Mouse (Mus musculus): Measurements from ENCODE around the gene Haao.

Haao gene

GRCm38 (mm10) chr17:83836048-83836447, 11.7 kb downstream of the Haao start:
- DNase-seq (ENCODE audit: low spot score in 2 of 2) = no peak

GRCm38 (mm10) chr17:83834120-83834519, 13.6 kb downstream of the Haao start:
- DNase-seq (ENCODE audit: low spot score in 2 of 2) = no peak

- no peak for DNase-seq (ENCODE audit: low spot score in 2 of 2)
Observed at GRCm38 (mm10) chr17:83830616-83831292, 17.0 kb downstream of the Haao start.

- DNase-seq (ENCODE audit: low spot score in 2 of 2) = no peak
Observed at GRCm38 (mm10) chr17:83829356-83829755, 18.4 kb downstream of the Haao start.

- no peak for DNase-seq (ENCODE audit: low spot score in 2 of 2)
Observed at GRCm38 (mm10) chr17:83823835-83824234, 23.9 kb downstream of the Haao start.

- DNase-seq (ENCODE audit: low spot score in 2 of 2) = no peak
Observed at GRCm38 (mm10) chr17:83821876-83822275, 25.9 kb downstream of the Haao start.

- DNase-seq (ENCODE audit: low spot score in 2 of 2) = no peak
Observed at GRCm38 (mm10) chr17:83820701-83821100, 27.1 kb downstream of the Haao start.

- DNase-seq (ENCODE audit: low spot score in 2 of 2) = peak in 1 of 2 experiments; percentile 32
Observed at GRCm38 (mm10) chr17:83819503-83819902, 28.3 kb downstream of the Haao start.

GRCm38 (mm10) chr17:83816996-83817395, 30.8 kb downstream of the Haao start:
- no peak for DNase-seq (ENCODE audit: low spot score in 2 of 2)

GRCm38 (mm10) chr17:83813050-83813449, 34.7 kb downstream of the Haao start:
- DNase-seq (ENCODE audit: low spot score in 2 of 2) = no peak

GRCm38 (mm10) chr17:83812200-83812944, 35.4 kb downstream of the Haao start:
- DNase-seq (ENCODE audit: low spot score in 2 of 2) = no peak

- DNase-seq (ENCODE audit: low spot score in 2 of 2) = no peak
Observed at GRCm38 (mm10) chr17:83810285-83810684, 37.5 kb downstream of the Haao start.

- no peak for DNase-seq (ENCODE audit: low spot score in 2 of 2)
Observed at GRCm38 (mm10) chr17:83809197-83809829, 38.5 kb downstream of the Haao start.

GRCm38 (mm10) chr17:83808476-83809098, 39.2 kb downstream of the Haao start:
- DNase-seq (ENCODE audit: low spot score in 2 of 2) = no peak

- DNase-seq (ENCODE audit: low spot score in 2 of 2) = peak; percentile 54 to 76
Observed at GRCm38 (mm10) chr17:83807778-83808398, 39.9 kb downstream of the Haao start.

GRCm38 (mm10) chr17:83807345-83807744, 40.4 kb downstream of the Haao start:
- no peak for DNase-seq (ENCODE audit: low spot score in 2 of 2)

- DNase-seq (ENCODE audit: low spot score in 2 of 2) = no peak
Observed at GRCm38 (mm10) chr17:83805078-83805477, 42.7 kb downstream of the Haao start.

- no peak for DNase-seq (ENCODE audit: low spot score in 2 of 2)
Observed at GRCm38 (mm10) chr17:83803987-83804386, 43.8 kb downstream of the Haao start.

- no peak for DNase-seq (ENCODE audit: low spot score in 2 of 2)
Observed at GRCm38 (mm10) chr17:83799506-83800050, 48.2 kb downstream of the Haao start.

- no peak for DNase-seq (ENCODE audit: low spot score in 2 of 2)
Observed at GRCm38 (mm10) chr17:83795121-83795520, 52.6 kb downstream of the Haao start.

GRCm38 (mm10) chr17:83792388-83792787, 55.4 kb downstream of the Haao start:
- DNase-seq (ENCODE audit: low spot score in 2 of 2) = no peak

GRCm38 (mm10) chr17:83790158-83790557, 57.6 kb downstream of the Haao start:
- DNase-seq (ENCODE audit: low spot score in 2 of 2) = no peak
